Mouse (Mus musculus) lung, postnatal 0 days (tissue): Measurements from ENCODE around the gene Rimbp2. TPM values are rescaled to one million over a fixed set of nuclear protein-coding genes. Genes with fewer than 3 reads are reported as not detected.

Experiments used
- ATAC-seq: fragments of 200-750 bp; cut with Nextera tagmentation; 2 replicates; pipeline ENCODE4 v1.8.0; 2017; ENCODE audit warnings: moderate library complexity
- DNase-seq: peaks from one replicate; pipeline ENCODE4 v3.0.0-alpha.2; 2016; ENCODE audit warnings: low spot score
- H3K27ac ChIP-seq: fragments of 300-500 bp; sonication (generic); 2 replicates; pipeline ENCODE4 v1.5.1; 2014; ENCODE audit warnings: antibody characterized with exemption, mild to moderate bottlenecking, low read length, mixed read lengths
- H3K27me3 ChIP-seq: fragments of 300-500 bp; sonication (generic); replicated peaks from 2 replicates; pipeline ENCODE4 v1.6.1; 2014; ENCODE audit warnings: low read length, mixed read lengths; ENCODE audit not compliant: insufficient read depth
- H3K36me3 ChIP-seq: fragments of 300-500 bp; sonication (generic); 2 replicates; pipeline ENCODE4 v1.6.1; 2014; ENCODE audit warnings: low read length, mixed read lengths; ENCODE audit not compliant: insufficient read depth
- H3K4me1 ChIP-seq: fragments of 300-500 bp; sonication (generic); 2 replicates; pipeline ENCODE4 v1.6.1; 2014; ENCODE audit warnings: antibody characterized with exemption, low read depth, low read length, mixed read lengths; ENCODE audit not compliant: insufficient read depth
- H3K4me2 ChIP-seq: fragments of 300-500 bp; sonication (generic); replicated peaks from 2 replicates; pipeline ENCODE4 v1.6.1; 2014; ENCODE audit warnings: low read depth, mild to moderate bottlenecking, low read length, moderate library complexity, mixed read lengths
- H3K4me3 ChIP-seq: fragments of 300-500 bp; sonication (generic); 2 replicates; pipeline ENCODE4 v1.5.1; 2014; ENCODE audit warnings: low read depth, low read length
- H3K9ac ChIP-seq: fragments of 300-500 bp; sonication (generic); replicated peaks from 2 replicates; pipeline ENCODE4 v1.6.1; 2014; ENCODE audit warnings: low read depth, mild to moderate bottlenecking
- H3K9me3 ChIP-seq: fragments of 300-500 bp; sonication (generic); 2 replicates; pipeline ENCODE4 v1.6.1; 2016; ENCODE audit warnings: low read length, mixed read lengths
- CTCF ChIP-seq: IDR thresholded peaks from 2 replicates; pipeline ENCODE4 v1.5.1; 2016; ENCODE audit warnings: antibody characterized with exemption, mild to moderate bottlenecking
- EP300 ChIP-seq: IDR thresholded peaks from 2 replicates; pipeline ENCODE4 v1.6.1; 2016; ENCODE audit warnings: antibody characterized with exemption, mild to moderate bottlenecking, control low read depth
- WGBS: fragments of 180-500 bp; shearing (Covaris S2); extraction: QIAGEN DNeasy Blood & Tissue Kit; methylation state at CpG from one replicate; pipeline ENCODE4 v1.1.7; 2014; 5-methylcytosine and 5-hydroxymethylcytosine counted together
- polyA plus RNA-seq: library from polyadenylated mRNA; unstranded; fragments of >200 nt; fragmentation: Nextera tagmentation; extraction: Ambion mirVana; gene quantifications from 2 replicates; pipeline ENCODE4 v1.2.1, GENCODE M21; 2015

Gene Rimbp2
- polyA plus RNA-seq: not detected in 2 replicates

- no peaks in the 10 kb centered on the region for H3K9me3 ChIP-seq
- H3K9ac ChIP-seq: no peak within 1 kb of the TSS
- ATAC-seq (no peak), DNase-seq (no peak)
- no peak within 1 kb of the TSS for H3K27ac ChIP-seq
- no peaks in the 10 kb centered on the region for H3K36me3 ChIP-seq
- no peaks in the 10 kb centered on the region for H3K27me3 ChIP-seq
- 14% methylated on average over 15 of the region's 17 CpGs for WGBS
- H3K4me2 ChIP-seq: no peak within 1 kb of the TSS
- H3K4me3 ChIP-seq: no peak within 1 kb of the TSS
- no peaks in the 10 kb centered on the region for H3K4me1 ChIP-seq
- no peak for TF ChIP-seq EP300
- TF ChIP-seq CTCF: no peak
Observed at GRCm38 (mm10) chr5:128953278-128954070, at the start of gene Rimbp2. Gene Rimbp2 (minus strand): TSS chr5:128953486.

- no peak overlapping the region for H3K4me3 ChIP-seq
- DNase-seq: peak; percentile 32
- 29% methylated on average over 14 of the region's 14 CpGs for WGBS
- H3K27ac ChIP-seq: peak overlapping the region; percentile 51; the same call in 1 of the 2 replicates
- ATAC-seq: peak; percentile 66
- H3K36me3 ChIP-seq: no peaks in the 10 kb centered on the region
- H3K4me1 ChIP-seq: peaks cover 6% of the 10 kb centered on the region
- no peak overlapping the region for H3K9ac ChIP-seq
- no peaks in the 10 kb centered on the region for H3K9me3 ChIP-seq
- H3K27me3 ChIP-seq: no peaks in the 10 kb centered on the region
- TF ChIP-seq CTCF (no peak), EP300 (no peak)
- no peak overlapping the region; the same call in 1 of the 2 replicates for H3K4me2 ChIP-seq
Observed at GRCm38 (mm10) chr5:129002571-129003011, 49.3 kb upstream of the Rimbp2 start.

GRCm38 (mm10) chr5:129000706-129001468, 47.6 kb upstream of the Rimbp2 start:
- Histone ChIP-seq H3K4me1 (peaks cover 6% of the 10 kb centered on the region; the same call in 1 of the 2 replicates), H3K4me3 (no peak overlapping the region), H3K9ac (no peak overlapping the region; the same call in 1 of the 2 replicates), H3K9me3 (no peaks in the 10 kb centered on the region), H3K27me3 (no peaks in the 10 kb centered on the region), H3K36me3 (no peaks in the 10 kb centered on the region), H3K27ac (no peak overlapping the region), H3K4me2 (no peak overlapping the region)
- TF ChIP-seq EP300: no peak
- TF ChIP-seq CTCF: no peak
- ATAC-seq (no peak; the same call in 1 of the 2 replicates), DNase-seq (no peak)
- 65% methylated on average over 8 of the region's 8 CpGs for WGBS

- 86% methylated on average over 19 of the region's 19 CpGs for WGBS
- Histone ChIP-seq H3K27ac (no peak overlapping the region), H3K9me3 (no peaks in the 10 kb centered on the region), H3K4me3 (no peak overlapping the region), H3K9ac (no peak overlapping the region), H3K36me3 (peaks cover 25% of the 10 kb centered on the region), H3K27me3 (no peaks in the 10 kb centered on the region), H3K4me2 (no peak overlapping the region), H3K4me1 (no peaks in the 10 kb centered on the region)
- ATAC-seq (no peak), DNase-seq (no peak)
- TF ChIP-seq EP300 (no peak), CTCF (no peak)
Observed at GRCm38 (mm10) chr5:128987141-128987954, 34.1 kb upstream of the Rimbp2 start.

- Histone ChIP-seq H3K4me3 (no peak overlapping the region), H3K36me3 (peaks cover 21% of the 10 kb centered on the region; the same call in 1 of the 2 replicates), H3K9ac (no peak overlapping the region), H3K9me3 (no peaks in the 10 kb centered on the region), H3K27ac (no peak overlapping the region), H3K4me1 (no peaks in the 10 kb centered on the region), H3K27me3 (no peaks in the 10 kb centered on the region), H3K4me2 (no peak overlapping the region)
- ATAC-seq (no peak), DNase-seq (no peak)
- TF ChIP-seq CTCF (no peak), EP300 (no peak)
- WGBS: 89% methylated on average over 13 of the region's 13 CpGs
Observed at GRCm38 (mm10) chr5:128985946-128986345, 32.7 kb upstream of the Rimbp2 start.
